Mouse (Mus musculus) retina, adult 2 months (tissue): ENCODE data around the gene Anp32a.

ENCODE experiments used
- DNase-seq: peaks from one replicate; pipeline ENCODE4 v3.0.0-alpha.2; 2012; ENCODE audit warnings: low read depth, low spot score

Gene Anp32a

GRCm38 (mm10) chr9:62367510-62368071 lies 26.5 kb downstream of the Anp32a start:
- no peak for DNase-seq

DNA sequence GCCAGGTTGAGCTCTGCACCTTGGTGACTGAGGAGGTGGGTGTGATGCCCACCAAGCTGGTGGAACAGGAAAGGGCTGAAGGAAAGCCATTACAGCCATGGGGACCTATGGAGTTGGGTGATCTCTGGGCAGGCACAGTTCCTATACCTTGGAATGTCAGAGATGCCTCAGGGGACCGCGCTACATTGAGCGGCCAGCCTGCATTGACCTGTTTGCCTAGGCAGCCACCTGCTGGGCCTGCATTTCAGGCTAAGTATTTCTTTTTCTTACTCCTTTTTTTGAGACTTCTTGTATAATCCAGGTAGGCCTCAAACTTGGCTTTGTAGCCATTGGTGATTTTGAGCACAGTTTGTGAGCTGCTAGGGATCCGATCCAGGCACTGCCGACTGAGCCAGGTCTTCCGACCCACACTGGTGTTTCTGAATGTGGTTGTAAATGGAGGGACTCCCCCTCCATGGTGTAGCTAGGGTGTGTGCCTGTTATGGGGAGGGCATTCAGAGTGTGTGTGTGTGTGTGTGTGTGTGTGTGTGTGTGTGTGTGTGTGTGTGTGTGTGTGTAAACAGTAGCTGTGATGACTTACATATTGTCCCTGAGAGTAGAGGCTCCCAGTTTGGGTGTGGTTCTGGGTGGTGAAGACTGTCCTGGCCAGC lies 27.3 kb downstream of the Anp32a start:
- DNase-seq, result no peak

- DNase-seq, result no peak
Measured at GRCm38 (mm10) chr9:62369172-62369571, 28.1 kb downstream of the Anp32a start.

DNA sequence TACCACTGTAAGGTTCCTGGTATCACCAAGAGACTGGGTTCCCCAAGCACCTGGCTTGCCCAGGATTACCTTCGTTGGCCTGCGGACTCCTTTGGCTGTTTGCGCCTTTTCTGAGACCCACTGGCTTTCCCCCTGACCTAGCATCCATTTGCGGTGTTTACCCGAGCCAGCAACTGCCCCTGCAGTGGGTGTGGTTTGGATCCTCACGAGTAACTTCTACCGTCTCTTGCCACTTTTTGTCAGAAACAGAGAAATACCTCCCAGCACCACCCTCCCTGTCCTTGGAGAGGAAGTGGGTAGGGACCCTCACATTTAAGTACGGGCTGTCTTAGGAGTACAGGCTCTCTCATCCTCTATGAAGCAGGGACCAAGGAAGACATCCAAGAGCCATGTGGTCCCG lies 29.1 kb downstream of the Anp32a start:
- DNase-seq, result no peak

DNA sequence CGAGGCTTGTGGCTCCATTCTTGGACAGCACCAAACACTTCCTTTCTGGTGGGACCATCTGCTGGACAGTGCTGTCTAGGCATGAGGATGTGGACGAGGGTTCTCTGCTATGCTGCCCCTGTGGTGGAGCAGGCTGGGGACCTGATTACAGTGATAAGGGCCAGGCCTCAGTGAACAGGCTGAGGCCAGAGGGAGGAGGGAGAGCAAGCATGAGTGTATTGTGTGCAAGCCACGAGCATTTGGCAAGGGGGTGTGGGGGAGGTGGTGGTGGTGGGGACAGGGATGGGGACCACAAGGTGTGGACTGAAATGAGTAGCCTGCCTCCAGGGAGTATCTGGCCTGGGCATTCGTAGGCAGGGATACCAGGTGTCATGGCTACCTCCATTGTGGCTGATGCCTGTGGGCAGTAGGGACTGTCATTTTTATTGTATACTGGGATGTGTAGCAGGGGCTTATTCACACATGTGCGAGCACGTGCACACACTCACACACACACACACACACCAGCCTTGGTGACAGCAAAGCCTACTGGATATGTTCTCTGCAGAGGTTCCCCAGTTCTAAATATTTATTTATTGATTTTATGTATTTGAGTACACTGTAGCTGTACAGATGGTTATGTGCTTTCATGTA lies 29.7 kb downstream of the Anp32a start:
- no peak for DNase-seq

- no peak for DNase-seq
Measured at GRCm38 (mm10) chr9:62371745-62372555, 30.9 kb downstream of the Anp32a start.

- DNase-seq, result no peak
Measured at GRCm38 (mm10) chr9:62372556-62373221, 31.6 kb downstream of the Anp32a start.

DNA sequence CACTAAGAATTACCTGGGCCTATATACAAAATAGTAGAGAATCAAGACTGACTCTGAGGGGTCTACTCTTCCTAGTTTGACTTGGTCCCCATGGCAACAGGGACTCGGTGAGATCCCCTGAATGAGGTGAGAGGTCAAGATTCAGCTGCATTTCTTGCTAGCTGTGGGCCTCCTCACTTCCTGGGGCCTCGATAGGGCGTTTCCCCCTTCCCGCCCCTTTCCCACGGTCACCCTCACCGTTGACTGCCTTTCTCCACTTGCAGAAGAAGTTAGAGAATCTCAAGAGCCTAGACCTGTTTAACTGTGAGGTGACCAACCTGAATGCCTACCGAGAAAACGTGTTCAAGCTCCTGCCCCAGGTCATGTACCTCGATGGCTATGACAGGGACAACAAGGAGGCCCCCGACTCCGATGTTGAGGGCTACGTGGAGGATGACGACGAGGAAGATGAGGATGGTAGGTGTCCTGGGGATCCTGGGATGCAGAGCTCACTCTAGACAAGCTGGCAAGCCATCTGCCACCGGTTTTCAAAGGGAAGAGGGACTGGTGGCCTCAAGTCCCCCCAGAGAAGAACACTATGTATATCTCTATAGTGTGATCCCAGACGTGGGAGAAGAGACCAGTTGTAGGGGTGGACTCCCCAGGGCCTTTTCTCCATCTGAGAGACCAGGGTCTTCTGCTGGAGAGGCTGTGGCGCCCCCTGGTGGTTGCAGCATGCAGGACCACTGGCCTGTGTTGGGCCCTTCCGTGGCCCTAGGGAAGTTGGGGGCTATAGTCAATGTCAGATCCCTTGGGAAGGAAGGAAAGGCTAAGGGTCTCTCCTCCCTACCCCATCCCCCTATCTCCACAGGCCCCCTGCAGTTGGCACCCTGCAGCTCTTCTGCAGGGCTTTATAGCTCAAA lies 32.4 kb downstream of the Anp32a start:
- no peak for DNase-seq

GRCm38 (mm10) chr9:62374276-62374675 lies 33.2 kb downstream of the Anp32a start:
- DNase-seq, result no peak

- DNase-seq, result no peak
Measured at GRCm38 (mm10) chr9:62377897-62378296, 36.8 kb downstream of the Anp32a start.

- DNase-seq, result no peak
Measured at GRCm38 (mm10) chr9:62380351-62380750, 39.3 kb downstream of the Anp32a start.

- DNase-seq, result no peak
Measured at GRCm38 (mm10) chr9:62381402-62381913, 40.4 kb downstream of the Anp32a start.

GRCm38 (mm10) chr9:62382519-62383084 lies 41.5 kb downstream of the Anp32a start:
- no peak for DNase-seq

GRCm38 (mm10) chr9:62385062-62385461 lies 44.0 kb downstream of the Anp32a start:
- DNase-seq, result no peak

GRCm38 (mm10) chr9:62385727-62386518 lies 44.8 kb downstream of the Anp32a start:
- no peak for DNase-seq

- DNase-seq, result no peak
Measured at GRCm38 (mm10) chr9:62389735-62390134, 48.6 kb downstream of the Anp32a start.

DNA sequence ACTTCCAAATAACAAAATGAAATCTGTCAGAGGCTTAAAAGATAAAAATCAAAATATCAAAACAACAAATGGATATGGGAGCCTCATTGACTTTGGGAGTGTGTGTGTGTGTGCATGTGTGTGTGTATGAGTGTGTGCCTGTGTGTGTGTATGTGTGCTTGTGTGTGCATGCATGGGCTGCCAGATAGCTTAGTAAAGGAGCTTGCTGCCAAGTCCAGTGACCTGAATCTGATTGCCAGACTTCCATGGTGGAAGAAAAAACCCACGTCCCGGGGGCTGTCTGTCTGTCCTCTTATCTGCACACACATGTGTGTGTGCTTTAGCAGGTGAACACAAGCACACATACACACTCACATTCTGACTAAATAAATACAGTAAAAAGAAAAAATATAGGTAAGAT lies 52.4 kb downstream of the Anp32a start:
- no peak for DNase-seq

DNA sequence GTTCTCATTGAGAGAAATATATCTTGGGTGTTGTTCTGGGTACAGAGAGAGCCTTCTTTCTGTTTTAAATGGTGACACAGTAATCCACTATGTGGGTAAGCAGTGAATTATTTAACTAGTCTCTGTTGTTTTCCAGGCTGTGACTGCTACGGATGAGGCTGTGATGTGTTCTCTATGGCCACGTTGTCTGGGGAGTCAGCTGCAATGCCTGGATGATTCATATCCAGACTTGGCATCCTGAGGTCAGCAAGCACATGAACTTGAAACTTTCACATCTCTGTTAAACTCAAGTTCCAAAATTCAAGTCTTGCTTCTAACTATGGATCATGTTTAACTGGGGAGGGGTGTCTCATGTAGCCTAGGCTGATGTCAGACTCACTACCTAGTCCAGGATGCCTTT lies 53.1 kb downstream of the Anp32a start:
- no peak for DNase-seq

GRCm38 (mm10) chr9:62400531-62401170 lies 59.6 kb downstream of the Anp32a start:
- DNase-seq, result no peak
